Mouse (Mus musculus) thymus, postnatal 4 days (tissue): Measurements from ENCODE around the gene Atp11b.

ENCODE experiments used
- DNase-seq: peaks from one replicate; pipeline ENCODE4 v3.0.0; 2021

Atp11b gene

GRCm38 (mm10) chr3:35753825-35754767 is at the start of gene Atp11b:
TSS of gene Atp11b (plus strand) at chr3:35754106.
- peak; percentile 92 for DNase-seq

GRCm38 (mm10) chr3:35704328-35704613 is 49.6 kb upstream of the Atp11b start:
- DNase-seq = no peak

GRCm38 (mm10) chr3:35719531-35720205 is 34.2 kb upstream of the Atp11b start:
- no peak for DNase-seq

- DNase-seq = peak; percentile 50
These were observed 33.1 kb upstream of the Atp11b start for GRCm38 (mm10) chr3:35720801-35721200.

GRCm38 (mm10) chr3:35721818-35722446 is 32.0 kb upstream of the Atp11b start:
- peak; percentile 38 for DNase-seq

GRCm38 (mm10) chr3:35722811-35723210 is 31.1 kb upstream of the Atp11b start:
- DNase-seq = no peak

- peak; percentile 51 for DNase-seq
These were observed 30.2 kb upstream of the Atp11b start for GRCm38 (mm10) chr3:35723586-35724322.

- no peak for DNase-seq
These were observed 28.8 kb upstream of the Atp11b start for GRCm38 (mm10) chr3:35725096-35725495.

- no peak for DNase-seq
These were observed 27.0 kb upstream of the Atp11b start for GRCm38 (mm10) chr3:35726936-35727335.

- DNase-seq = no peak
These were observed 24.4 kb upstream of the Atp11b start for GRCm38 (mm10) chr3:35729490-35729889.

- no peak for DNase-seq
These were observed 21.7 kb upstream of the Atp11b start for GRCm38 (mm10) chr3:35731981-35732777.

GRCm38 (mm10) chr3:35732778-35733147 is 21.1 kb upstream of the Atp11b start:
- no peak for DNase-seq

- no peak for DNase-seq
These were observed 19.4 kb upstream of the Atp11b start for GRCm38 (mm10) chr3:35734509-35734908.

- DNase-seq = no peak
These were observed 15.8 kb upstream of the Atp11b start for GRCm38 (mm10) chr3:35738071-35738470.

- no peak for DNase-seq
These were observed 8.9 kb upstream of the Atp11b start for GRCm38 (mm10) chr3:35745010-35745409.

- DNase-seq = no peak
These were observed 7.0 kb upstream of the Atp11b start for GRCm38 (mm10) chr3:35746840-35747456.

- DNase-seq = peak; percentile 36
These were observed 3.6 kb upstream of the Atp11b start for GRCm38 (mm10) chr3:35750286-35750685.

- DNase-seq = no peak
These were observed 2.2 kb upstream of the Atp11b start for GRCm38 (mm10) chr3:35751724-35752123.

- DNase-seq = no peak
These were observed 8.8 kb downstream of the Atp11b start for GRCm38 (mm10) chr3:35762735-35763134.

- no peak for DNase-seq
These were observed 11.0 kb downstream of the Atp11b start for GRCm38 (mm10) chr3:35764637-35765617.
